Comparison of ENCODE assay signal across 8 mouse cellular contexts in genomic region chr5:52821691-52822090, GRCm38 (mm10). TPM values are rescaled to one million over a fixed set of nuclear protein-coding genes. Genes with fewer than 3 reads are reported as not detected.
DNase-seq lines count a peak whose midpoint lies in the region; ATAC-seq lines count a peak whose summit lies in the region.

No protein-coding gene starts in this region.

- H3K36me3 ChIP-seq in hindbrain, embryonic 10.5 days = peaks cover 57% of the 10 kb centered on the region
- peaks cover 31% of the 10 kb centered on the region for H3K36me3 ChIP-seq in hindbrain, embryonic 13.5 days

- H3K9me3 ChIP-seq in hindbrain, embryonic 10.5 days = no peaks in the 10 kb centered on the region
- no peaks in the 10 kb centered on the region for H3K9me3 ChIP-seq in hindbrain, embryonic 13.5 days

- no peak overlapping the region for H3K4me2 ChIP-seq in hindbrain, embryonic 13.5 days

- peak; percentile 22 for DNase-seq in hindbrain, embryonic 10.5 days (ENCODE audit: low spot score)
- peak; percentile 90 for DNase-seq in 3T3-L1 (ENCODE audit: low read depth, low spot score)
- DNase-seq in NIH3T3 (ENCODE audit: low read depth) = peak; percentile 85
- peak; percentile 63 for DNase-seq in embryo, embryonic 10 days (ENCODE audit: low spot score)
- DNase-seq in kidney, postnatal 14 days = peak; percentile 68
- DNase-seq in lung, postnatal 14 days = peak; percentile 73

- WGBS in hindbrain, embryonic 10.5 days = 65% methylated on average over 3 of the region's 3 CpGs
- WGBS in hindbrain, embryonic 13.5 days = 48% methylated on average over 3 of the region's 3 CpGs

- H3K27me3 ChIP-seq in hindbrain, embryonic 10.5 days (ENCODE audit: insufficient read depth, poor library complexity, severe bottlenecking) = no peaks in the 10 kb centered on the region
- H3K27me3 ChIP-seq in hindbrain, embryonic 13.5 days = no peaks in the 10 kb centered on the region

- H3K9ac ChIP-seq in hindbrain, embryonic 13.5 days = no peak overlapping the region

- H3K4me3 ChIP-seq in hindbrain, embryonic 10.5 days = no peak overlapping the region
- H3K4me3 ChIP-seq in hindbrain, embryonic 13.5 days = no peak overlapping the region

- no peak overlapping the region for H3K27ac ChIP-seq in hindbrain, embryonic 10.5 days
- no peak overlapping the region for H3K27ac ChIP-seq in hindbrain, embryonic 13.5 days

- no peak for ATAC-seq in hindbrain, embryonic 13.5 days (ENCODE audit: low FRiP score)
- ATAC-seq in inflammation-experienced regulatory T-cells, adult 6 months = no peak

- H3K4me1 ChIP-seq in hindbrain, embryonic 10.5 days (replicated peaks) = no peaks in the 10 kb centered on the region
- no peaks in the 10 kb centered on the region for H3K4me1 ChIP-seq in hindbrain, embryonic 13.5 days (replicated peaks)

RNA-seq across cellular contexts. Expression of gene Anapc4, which starts 12.1 kb away (rescaled TPM):
- 95.9 and 106 TPM in 2 replicates for polyA plus RNA-seq in hindbrain, embryonic 10.5 days (2016; fragmentation: Nextera tagmentation; extraction: Ambion mirVana)
- 116 and 126 TPM in 2 replicates for polyA plus RNA-seq in hindbrain, embryonic 13.5 days (2015; fragmentation: Nextera tagmentation; extraction: Ambion mirVana)
- polyA plus RNA-seq in inflammation-experienced regulatory T-cells, adult 6 months (2017; shearing (Covaris generic)) = 10 to 100 TPM; 76.9 to 94.8 (median 81.5) TPM

RNA-seq across cellular contexts. Expression of gene Zcchc4, which starts 46.5 kb away (rescaled TPM):
- polyA plus RNA-seq in hindbrain, embryonic 10.5 days (2016; fragmentation: Nextera tagmentation; extraction: Ambion mirVana) = 15.9 and 18.0 TPM in 2 replicates
- polyA plus RNA-seq in hindbrain, embryonic 13.5 days (2015; fragmentation: Nextera tagmentation; extraction: Ambion mirVana) = 13.0 and 15.9 TPM in 2 replicates
- 10 to 100 TPM; 14.8 to 15.4 (median 15.3) TPM for polyA plus RNA-seq in inflammation-experienced regulatory T-cells, adult 6 months (2017; shearing (Covaris generic))

Comparison
In these comparisons a context has a peak if more than half of its experiments do, and no peak if none do; other contexts are left out.
1. DNase-seq: peak in every context shown above with its lines; median percentile 90 in 3T3-L1; 85 in NIH3T3; 73 in lung, postnatal 14 days; 68 in kidney, postnatal 14 days; 63 in embryo, embryonic 10 days; 22 in hindbrain, embryonic 10.5 days.